Mouse (Mus musculus) testis, adult 2 months (tissue): ENCODE measurements around the gene Opcml. TPM values are rescaled to one million over a fixed set of nuclear protein-coding genes. Genes with fewer than 3 reads are reported as not detected.

Experiments used
- H3K27ac ChIP-seq: fragments of 200-500 bp; 2 replicates; pipeline ENCODE4 v1.5.1; 2012; ENCODE audit warnings: low read depth, low read length; ENCODE audit not compliant: control insufficient read depth, insufficient read depth
- H3K27me3 ChIP-seq: fragments of 200-500 bp; 2 replicates; pipeline ENCODE4 v1.6.1; 2012; ENCODE audit warnings: mild to moderate bottlenecking, low read length, moderate library complexity; ENCODE audit not compliant: control insufficient read depth, insufficient read depth
- H3K36me3 ChIP-seq: fragments of 200-500 bp; 2 replicates; pipeline ENCODE4 v1.6.1; 2012; ENCODE audit warnings: mild to moderate bottlenecking, low read length; ENCODE audit not compliant: control insufficient read depth, insufficient read depth
- H3K4me1 ChIP-seq: fragments of 200-500 bp; 2 replicates; pipeline ENCODE4 v1.6.1; 2012; ENCODE audit warnings: low read length; ENCODE audit not compliant: control insufficient read depth, insufficient read depth
- H3K4me3 ChIP-seq: fragments of 200-500 bp; 2 replicates; pipeline ENCODE4 v1.5.1; 2012; ENCODE audit warnings: low read depth, mild to moderate bottlenecking, low read length, moderate library complexity, mixed read lengths; ENCODE audit not compliant: control insufficient read depth
- CTCF ChIP-seq: fragments of 200-500 bp; IDR thresholded peaks from 2 replicates; pipeline ENCODE4 v1.5.1; 2012; ENCODE audit warnings: low read depth, mild to moderate bottlenecking, inconsistent platforms, low read length, moderate library complexity; ENCODE audit not compliant: control insufficient read depth, insufficient read depth, insufficient replicate concordance
- POLR2A ChIP-seq: fragments of 200-500 bp; IDR thresholded peaks from 2 replicates; pipeline ENCODE4 v1.6.1; 2012; ENCODE audit warnings: low read depth, mild to moderate bottlenecking, inconsistent platforms, low read length, moderate library complexity; ENCODE audit not compliant: control insufficient read depth
- polyA plus RNA-seq: library from polyadenylated mRNA; depleted of rRNA; stranded (reverse); fragments of >200 nt; gene quantifications from 2 replicates; pipeline ENCODE4 v1.2.3, GENCODE M21; 2012

Gene Opcml
- polyA plus RNA-seq, 1 experiment, result 0.62 TPM

DNA sequence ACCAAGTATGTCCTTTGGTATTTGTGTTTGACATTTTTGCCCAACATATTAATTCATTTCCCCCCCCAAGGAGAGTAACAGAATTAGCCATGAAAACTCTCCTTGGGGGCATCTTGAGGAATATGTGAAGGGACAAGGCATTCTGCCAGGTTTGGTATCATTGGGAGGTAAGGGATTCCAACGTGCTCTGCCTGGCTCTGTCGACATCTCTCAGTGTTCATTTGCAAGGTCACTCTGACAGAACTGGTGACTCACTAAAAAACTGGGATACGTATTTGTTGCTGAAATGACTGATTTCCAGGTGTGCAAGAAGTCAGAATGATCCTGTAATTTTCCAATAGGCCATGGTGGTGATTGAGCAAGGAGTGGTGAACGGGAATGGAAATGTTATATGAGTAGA, 648.2 kb downstream of the Opcml start:
- no peaks in the 10 kb centered on the region for H3K27me3 ChIP-seq
- no peaks in the 10 kb centered on the region for H3K4me1 ChIP-seq
- H3K4me3 ChIP-seq, result no peak overlapping the region
- no peak overlapping the region for H3K27ac ChIP-seq
- TF ChIP-seq POLR2A (no peak), CTCF (no peak)
- no peaks in the 10 kb centered on the region for H3K36me3 ChIP-seq

DNA sequence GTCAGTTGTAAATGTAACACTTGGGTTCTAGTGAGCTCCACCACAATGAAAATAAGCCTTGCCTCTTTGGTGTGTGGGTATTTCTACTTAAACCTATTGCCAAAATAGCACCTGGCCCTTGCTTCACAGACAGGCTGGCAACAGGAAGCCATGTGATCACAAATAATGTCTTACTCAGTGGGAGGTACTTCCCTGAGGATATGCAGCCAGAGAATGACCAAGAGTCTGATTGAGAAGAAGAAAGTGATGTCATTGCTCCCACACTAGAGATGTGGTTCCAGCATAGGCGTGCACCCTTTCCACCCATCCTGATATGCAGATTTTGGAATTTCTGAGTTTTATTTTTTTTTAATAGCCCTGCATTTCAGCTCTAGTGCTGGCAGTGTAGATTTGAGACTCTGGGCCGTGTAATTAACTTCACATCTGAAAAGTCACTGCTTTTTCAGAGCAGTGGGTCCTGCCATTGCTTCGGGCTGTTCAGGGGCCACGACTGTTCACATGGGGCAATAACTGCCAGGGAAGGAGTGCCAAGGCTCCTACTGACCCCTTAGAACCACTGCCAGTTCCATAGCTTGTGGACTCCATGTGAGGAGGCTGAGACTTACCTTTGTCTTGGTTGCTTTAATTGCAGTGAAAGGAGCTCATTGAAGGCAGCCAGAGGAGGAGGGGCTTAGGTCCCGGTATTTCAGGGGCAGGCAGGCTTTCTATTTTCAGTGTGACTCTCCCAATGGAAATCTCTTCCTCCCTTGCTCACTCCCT, 649.0 kb downstream of the Opcml start:
- H3K4me3 ChIP-seq, result no peak overlapping the region
- no peaks in the 10 kb centered on the region for H3K4me1 ChIP-seq
- no peak for TF ChIP-seq CTCF
- TF ChIP-seq POLR2A, result no peak
- H3K27me3 ChIP-seq, result no peaks in the 10 kb centered on the region
- no peak overlapping the region for H3K27ac ChIP-seq
- no peaks in the 10 kb centered on the region for H3K36me3 ChIP-seq

DNA sequence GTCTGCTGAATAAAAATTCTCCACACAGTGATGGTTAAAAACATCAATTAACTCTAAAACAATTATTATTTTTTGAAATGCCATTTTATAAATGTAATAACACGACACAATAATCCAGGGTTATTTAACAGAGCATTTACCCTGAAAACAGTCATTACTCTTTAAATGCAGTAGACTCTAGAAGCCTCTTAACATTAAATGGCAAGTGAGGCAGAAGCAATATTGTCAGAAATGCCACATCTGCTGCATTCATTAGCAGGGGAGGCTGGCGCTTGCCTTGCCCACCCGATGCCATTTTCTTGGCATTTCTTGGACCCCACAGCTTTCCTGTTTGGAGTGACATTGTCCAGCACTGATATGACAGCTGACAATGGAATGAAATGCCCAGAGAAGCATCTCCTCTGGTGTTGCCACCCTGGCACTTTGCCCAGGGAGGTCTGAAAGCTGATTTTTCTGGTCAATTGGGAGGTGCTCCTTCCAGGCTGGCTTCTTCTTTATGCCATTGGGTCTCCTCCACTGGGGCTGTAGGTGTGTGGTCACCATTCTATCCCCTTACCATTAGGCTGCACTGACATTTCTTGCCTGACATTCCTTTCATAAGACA, 649.7 kb downstream of the Opcml start:
- TF ChIP-seq POLR2A (no peak), CTCF (no peak)
- H3K36me3 ChIP-seq, result no peaks in the 10 kb centered on the region
- H3K4me1 ChIP-seq, result no peaks in the 10 kb centered on the region
- no peaks in the 10 kb centered on the region for H3K27me3 ChIP-seq
- H3K27ac ChIP-seq, result no peak overlapping the region
- no peak overlapping the region for H3K4me3 ChIP-seq

DNA sequence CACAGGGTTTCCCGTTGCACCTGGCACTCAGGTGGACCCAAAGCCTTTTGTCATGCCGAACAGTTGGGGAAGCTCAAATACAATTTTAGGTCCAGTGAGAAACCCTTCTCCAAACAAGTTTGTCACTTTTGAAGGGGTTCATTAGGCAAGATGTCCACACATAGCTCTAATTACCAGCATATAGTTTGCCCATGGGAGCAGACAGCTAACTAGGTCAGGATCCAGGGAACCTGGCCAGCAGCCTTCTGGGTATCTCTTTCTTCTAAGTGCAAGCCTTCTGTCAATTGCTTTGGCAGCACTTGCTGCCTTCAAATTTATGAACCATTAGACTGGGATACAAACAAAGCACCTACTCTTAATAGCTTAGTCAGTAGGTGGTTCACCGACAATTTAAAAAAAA, 653.9 kb downstream of the Opcml start:
- Histone ChIP-seq H3K27me3 (no peaks in the 10 kb centered on the region), H3K27ac (no peak overlapping the region), H3K4me1 (no peaks in the 10 kb centered on the region), H3K4me3 (no peak overlapping the region), H3K36me3 (no peaks in the 10 kb centered on the region)
- TF ChIP-seq CTCF (no peak), POLR2A (no peak)

DNA sequence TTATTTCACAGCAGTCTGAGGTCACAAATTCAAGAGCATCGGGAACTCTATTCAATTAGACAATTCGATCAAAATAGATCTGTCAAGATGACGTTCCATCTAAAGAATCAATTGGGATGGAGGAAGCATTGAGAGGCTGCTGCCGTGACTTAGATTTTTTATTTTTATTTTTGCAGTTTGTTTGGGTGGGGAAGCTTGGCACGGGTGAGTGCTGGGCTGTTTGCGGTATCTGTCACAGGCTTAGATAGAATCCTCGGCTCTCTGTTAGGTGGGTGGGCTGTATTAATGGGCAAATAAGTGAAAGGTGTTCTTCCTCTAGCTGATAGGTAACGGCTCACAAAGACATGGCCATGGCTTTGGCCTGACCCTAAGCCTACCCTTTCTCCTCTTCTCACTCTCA, 654.4 kb downstream of the Opcml start:
- no peaks in the 10 kb centered on the region for H3K27me3 ChIP-seq
- no peaks in the 10 kb centered on the region for H3K36me3 ChIP-seq
- no peak overlapping the region for H3K4me3 ChIP-seq
- H3K27ac ChIP-seq, result no peak overlapping the region
- TF ChIP-seq CTCF, result no peak
- TF ChIP-seq POLR2A, result no peak
- H3K4me1 ChIP-seq, result no peaks in the 10 kb centered on the region

DNA sequence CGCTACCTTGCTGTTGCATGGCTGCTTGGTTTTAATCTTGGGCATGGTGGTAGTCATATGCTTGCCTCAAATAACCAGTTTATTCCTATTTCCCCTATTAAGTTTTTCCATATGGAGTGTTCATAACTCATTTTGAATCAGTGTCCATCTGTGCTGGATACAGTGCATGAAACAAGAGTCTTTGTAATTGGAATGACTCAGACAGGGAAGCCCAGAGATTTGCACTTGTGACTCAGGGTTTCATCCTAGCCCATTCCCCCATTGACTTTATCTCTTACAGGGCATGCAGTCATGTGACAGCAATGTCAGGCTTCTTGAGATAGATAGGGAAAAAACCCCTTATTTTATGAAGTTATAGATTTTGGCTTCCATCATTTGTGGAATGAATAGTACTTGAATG, 655.3 kb downstream of the Opcml start:
- Histone ChIP-seq H3K27ac (no peak overlapping the region), H3K4me3 (no peak overlapping the region), H3K27me3 (no peaks in the 10 kb centered on the region), H3K4me1 (no peaks in the 10 kb centered on the region), H3K36me3 (no peaks in the 10 kb centered on the region)
- TF ChIP-seq POLR2A, result no peak
- no peak for TF ChIP-seq CTCF

DNA sequence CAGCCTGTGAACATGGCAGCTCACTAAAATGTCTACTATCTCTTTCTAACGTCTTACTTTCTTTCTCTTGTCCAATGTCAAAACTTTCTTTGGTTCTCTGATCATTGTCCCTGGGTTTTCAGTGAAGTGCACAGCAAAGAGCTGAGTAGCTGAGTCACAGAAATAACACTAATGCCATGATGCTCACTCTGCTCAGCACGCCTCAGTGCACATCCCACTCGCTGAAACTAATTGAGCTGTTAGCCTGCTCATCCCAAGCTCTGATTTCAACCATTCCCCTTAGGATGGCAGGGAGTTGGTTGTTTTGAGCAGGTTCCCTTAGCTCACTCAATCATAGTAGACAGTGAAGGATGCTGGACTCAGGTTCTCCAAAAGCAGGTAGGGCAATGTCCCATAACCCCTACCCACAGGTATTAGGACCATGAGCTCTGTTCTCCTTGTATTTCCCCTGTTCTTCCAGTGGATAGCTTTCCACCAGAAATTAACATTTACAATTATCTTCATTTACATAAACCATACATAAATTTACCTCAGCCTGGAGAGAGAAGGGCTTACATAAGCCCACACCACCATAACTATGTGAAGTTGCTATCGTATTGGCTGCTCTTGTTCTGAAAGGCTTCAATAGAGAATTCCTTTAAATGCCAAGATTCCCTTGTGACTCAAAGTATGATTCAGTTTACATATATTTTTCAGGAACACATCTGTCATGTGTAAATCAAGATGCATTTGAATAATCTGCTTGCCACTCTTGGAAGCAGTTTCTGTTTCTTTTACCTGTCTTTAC, 655.9 kb downstream of the Opcml start:
- H3K27me3 ChIP-seq, result no peaks in the 10 kb centered on the region
- no peaks in the 10 kb centered on the region for H3K4me1 ChIP-seq
- no peak for TF ChIP-seq CTCF
- TF ChIP-seq POLR2A, result no peak
- H3K4me3 ChIP-seq, result no peak overlapping the region
- H3K27ac ChIP-seq, result no peak overlapping the region
- no peaks in the 10 kb centered on the region for H3K36me3 ChIP-seq
